Mouse (Mus musculus) stomach, postnatal 0 days (tissue): ENCODE results near the gene Acsm2. TPM values are rescaled to one million over a fixed set of nuclear protein-coding genes. Genes with fewer than 3 reads are reported as not detected.

ENCODE experiments used
- ATAC-seq: fragments of 200-750 bp; cut with Nextera tagmentation; 2 replicates; pipeline ENCODE4 v1.8.0; 2017; ENCODE audit not compliant: low FRiP score, low TSS enrichment
- DNase-seq: peaks from one replicate; pipeline ENCODE4 v3.0.0-alpha.2; 2016; ENCODE audit warnings: low spot score
- H3K27ac ChIP-seq: fragments of 300-500 bp; sonication (generic); replicated peaks from 2 replicates; pipeline ENCODE4 v1.5.1; 2014; ENCODE audit warnings: mild to moderate bottlenecking, control low read depth
- H3K27me3 ChIP-seq: fragments of 300-500 bp; sonication (generic); 2 replicates; pipeline ENCODE4 v1.6.1; 2014; ENCODE audit warnings: low read length; ENCODE audit not compliant: control insufficient read depth, insufficient read depth
- H3K36me3 ChIP-seq: fragments of 300-500 bp; sonication (generic); 2 replicates; pipeline ENCODE4 v1.6.1; 2014; ENCODE audit warnings: low read length, mixed read lengths; ENCODE audit not compliant: control insufficient read depth, insufficient read depth
- H3K4me1 ChIP-seq: fragments of 300-500 bp; sonication (generic); replicated peaks from 2 replicates; pipeline ENCODE4 v1.6.1; 2014; ENCODE audit warnings: antibody characterized with exemption; ENCODE audit not compliant: control insufficient read depth, insufficient read depth
- H3K4me2 ChIP-seq: fragments of 300-500 bp; sonication (generic); replicated peaks from 2 replicates; pipeline ENCODE4 v1.6.1; 2014; ENCODE audit warnings: low read depth, mild to moderate bottlenecking, control low read depth, moderate library complexity
- H3K4me3 ChIP-seq: fragments of 300-500 bp; sonication (generic); 2 replicates; pipeline ENCODE4 v1.5.1; 2014; ENCODE audit warnings: low read depth, low read length, control low read depth
- H3K9ac ChIP-seq: fragments of 300-500 bp; sonication (generic); 2 replicates; pipeline ENCODE4 v1.6.1; 2014; ENCODE audit warnings: mild to moderate bottlenecking, low read length, control low read depth, mixed read lengths
- H3K9me3 ChIP-seq: fragments of 300-500 bp; sonication (generic); 2 replicates; pipeline ENCODE4 v1.6.1; 2016; ENCODE audit warnings: low read length; ENCODE audit not compliant: control insufficient read depth
- CTCF ChIP-seq: IDR thresholded peaks from 2 replicates; pipeline ENCODE4 v1.5.1; 2016; ENCODE audit warnings: antibody characterized with exemption, low read depth, mild to moderate bottlenecking, moderate library complexity
- EP300 ChIP-seq: optimal IDR thresholded peaks from 2 replicates; pipeline ENCODE3; 2016; ENCODE audit warnings: antibody characterized with exemption
- WGBS: fragments of 180-500 bp; shearing (Covaris S2); extraction: QIAGEN DNeasy Blood & Tissue Kit; methylation state at CpG from one replicate; pipeline ENCODE4 v1.1.7; 2014; 5-methylcytosine and 5-hydroxymethylcytosine counted together
- polyA plus RNA-seq: library from polyadenylated mRNA; unstranded; fragments of >200 nt; fragmentation: Nextera tagmentation; extraction: Ambion mirVana; gene quantifications from 2 replicates; pipeline ENCODE4 v1.2.1, GENCODE M21; 2015

The Acsm2 gene
- polyA plus RNA-seq, 1 experiment from 2014 or later, result not detected

- Histone ChIP-seq H3K27me3 (no peaks in the 10 kb centered on the region), H3K9me3 (no peaks in the 10 kb centered on the region), H3K4me3 (no peak overlapping the region), H3K4me1 (no peaks in the 10 kb centered on the region), H3K27ac (no peak overlapping the region), H3K9ac (no peak overlapping the region), H3K36me3 (no peaks in the 10 kb centered on the region), H3K4me2 (0 out of 2 replicates have a peak overlapping the region, but pooled peaks have one; percentile 8)
- DNase-seq (no peak), ATAC-seq (0 out of 2 replicates have a peak, but pooled peaks have one; percentile 35)
- WGBS, result 54% methylated on average over 9 of the region's 9 CpGs
- TF ChIP-seq EP300 (no peak), CTCF (no peak)
Observed at GRCm38 (mm10) chr7:119605926-119606663, 52.0 kb downstream of the Acsm2 start.

- no peak for ATAC-seq
- Histone ChIP-seq H3K4me3 (no peak within 1 kb of the TSS), H3K9ac (no peak within 1 kb of the TSS), H3K27ac (no peak within 1 kb of the TSS), H3K27me3 (no peaks in the 10 kb centered on the region), H3K4me1 (no peaks in the 10 kb centered on the region), H3K4me2 (0 out of 2 replicates have a peak within 1 kb of the TSS, but pooled peaks have one; percentile 8), H3K9me3 (no peaks in the 10 kb centered on the region), H3K36me3 (no peaks in the 10 kb centered on the region)
- no peak for TF ChIP-seq CTCF
- TF ChIP-seq EP300, result no peak
- DNase-seq, result no peak
- WGBS, result 47% methylated on average over 5 of the region's 5 CpGs
Observed at GRCm38 (mm10) chr7:119606664-119607076, 52.5 kb downstream of the Acsm2 start, which contains the start of gene Acsm1. Acsm1 (plus strand) TSS chr7:119607026.

- WGBS, result 49% methylated on average over 9 of the region's 9 CpGs
- Histone ChIP-seq H3K36me3 (no peaks in the 10 kb centered on the region), H3K4me2 (no peak overlapping the region), H3K27ac (no peak overlapping the region), H3K4me3 (no peak overlapping the region), H3K9ac (no peak overlapping the region), H3K27me3 (no peaks in the 10 kb centered on the region), H3K9me3 (no peaks in the 10 kb centered on the region), H3K4me1 (no peaks in the 10 kb centered on the region)
- TF ChIP-seq EP300 (no peak), CTCF (no peak)
- DNase-seq (no peak), ATAC-seq (0 out of 2 replicates have a peak, but pooled peaks have one; percentile 32)
Observed at GRCm38 (mm10) chr7:119607796-119608515, 53.8 kb downstream of the Acsm2 start.

GRCm38 (mm10) chr7:119616531-119616930 lies 62.4 kb downstream of the Acsm2 start:
- no peaks in the 10 kb centered on the region for H3K9me3 ChIP-seq
- H3K9ac ChIP-seq, result no peak overlapping the region
- no peak for DNase-seq
- H3K36me3 ChIP-seq, result no peaks in the 10 kb centered on the region
- no peak overlapping the region for H3K4me2 ChIP-seq
- H3K4me3 ChIP-seq, result no peak overlapping the region
- 21% methylated on average over 1 of the region's 1 CpGs for WGBS
- H3K27me3 ChIP-seq, result no peaks in the 10 kb centered on the region
- H3K27ac ChIP-seq, result no peak overlapping the region
- no peak for ATAC-seq
- no peaks in the 10 kb centered on the region for H3K4me1 ChIP-seq
- TF ChIP-seq CTCF (no peak), EP300 (no peak)

GRCm38 (mm10) chr7:119617593-119617992 lies 63.5 kb downstream of the Acsm2 start:
- Histone ChIP-seq H3K9me3 (no peaks in the 10 kb centered on the region), H3K4me1 (no peaks in the 10 kb centered on the region), H3K27me3 (no peaks in the 10 kb centered on the region), H3K9ac (no peak overlapping the region), H3K4me3 (no peak overlapping the region), H3K27ac (no peak overlapping the region), H3K36me3 (no peaks in the 10 kb centered on the region), H3K4me2 (no peak overlapping the region)
- WGBS, result 83% methylated on average over 6 of the region's 6 CpGs
- TF ChIP-seq EP300 (no peak), CTCF (no peak)
- DNase-seq (no peak), ATAC-seq (no peak)
